Mouse (Mus musculus) bone marrow, adult 2 months (tissue): ENCODE results near the gene Trim28.

ENCODE experiments used
- CTCF ChIP-seq: fragments of 200-500 bp; IDR thresholded peaks from 2 replicates; pipeline ENCODE4 v1.5.1; 2011; ENCODE audit warnings: low read length, control low read depth; ENCODE audit not compliant: control insufficient read depth, insufficient read depth
- POLR2A ChIP-seq: fragments of 200-500 bp; IDR thresholded peaks from 2 replicates; pipeline ENCODE4 v1.6.1; 2011; ENCODE audit warnings: low read depth, mild to moderate bottlenecking, control low read depth, low read length, borderline replicate concordance; ENCODE audit not compliant: control insufficient read depth

DNA sequence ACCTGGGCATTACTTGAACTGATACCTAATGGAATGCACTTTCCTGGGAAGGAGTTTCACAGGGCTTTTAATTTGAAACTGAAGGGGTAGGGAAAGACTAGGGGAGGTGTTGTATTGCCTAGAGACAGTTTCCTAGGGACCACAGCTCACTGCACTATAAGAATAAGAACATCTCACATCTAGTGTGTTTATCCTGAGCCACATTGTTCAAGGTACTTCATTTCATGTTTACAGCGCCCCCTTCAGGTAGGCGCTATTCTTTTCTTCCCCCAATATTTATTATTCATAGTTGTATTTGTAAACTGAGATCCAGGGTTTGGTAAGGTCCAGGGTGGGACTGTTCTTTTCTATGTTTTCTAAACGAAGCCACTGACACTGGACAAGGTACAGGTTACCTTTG lies 6.7 kb upstream of the Trim28 start:
- TF ChIP-seq POLR2A (no peak), CTCF (no peak)
